Mouse (Mus musculus): ENCODE data around the gene H2-Oa.
A peak's percentile ranks its signal among the peaks of the same experiment; 100 is the strongest.

The H2-Oa gene

GRCm38 (mm10) chr17:34122188-34122984, 30.2 kb downstream of the H2-Oa start, which contains the start of gene Brd2:
Brd2 (minus strand) TSS chr17:34122634.
- DNase-seq (ENCODE audit: low spot score), result peak; percentile 97

- DNase-seq (ENCODE audit: low spot score), result no peak
Measured at GRCm38 (mm10) chr17:34123111-34123510, 31.0 kb downstream of the H2-Oa start.

- no peak for DNase-seq (ENCODE audit: low spot score)
Measured at GRCm38 (mm10) chr17:34123518-34123917, 31.4 kb downstream of the H2-Oa start.

- DNase-seq (ENCODE audit: low spot score), result no peak
Measured at GRCm38 (mm10) chr17:34124649-34125048, 32.5 kb downstream of the H2-Oa start.

GRCm38 (mm10) chr17:34126826-34127420, 34.8 kb downstream of the H2-Oa start:
- no peak for DNase-seq (ENCODE audit: low spot score)

GRCm38 (mm10) chr17:34127475-34127874, 35.3 kb downstream of the H2-Oa start:
- DNase-seq (ENCODE audit: low spot score), result no peak

- DNase-seq (ENCODE audit: low spot score), result no peak
Measured at GRCm38 (mm10) chr17:34128264-34128937, 36.3 kb downstream of the H2-Oa start.

- no peak for DNase-seq (ENCODE audit: low spot score)
Measured at GRCm38 (mm10) chr17:34128944-34129791, 37.0 kb downstream of the H2-Oa start.

GRCm38 (mm10) chr17:34130073-34130947, 38.2 kb downstream of the H2-Oa start:
- DNase-seq (ENCODE audit: low spot score), result no peak

- no peak for DNase-seq (ENCODE audit: low spot score)
Measured at GRCm38 (mm10) chr17:34131911-34132310, 39.8 kb downstream of the H2-Oa start.

- DNase-seq (ENCODE audit: low spot score), result no peak
Measured at GRCm38 (mm10) chr17:34133289-34133688, 41.1 kb downstream of the H2-Oa start.

GRCm38 (mm10) chr17:34134451-34134850, 42.3 kb downstream of the H2-Oa start:
- no peak for DNase-seq (ENCODE audit: low spot score)

GRCm38 (mm10) chr17:34135297-34136224, 43.4 kb downstream of the H2-Oa start:
- peak; percentile 100 for DNase-seq (ENCODE audit: low spot score)

GRCm38 (mm10) chr17:34137601-34138000, 45.5 kb downstream of the H2-Oa start:
- DNase-seq (ENCODE audit: low spot score), result no peak

GRCm38 (mm10) chr17:34138655-34139054, 46.5 kb downstream of the H2-Oa start:
- no peak for DNase-seq (ENCODE audit: low spot score)

GRCm38 (mm10) chr17:34139416-34139815, 47.3 kb downstream of the H2-Oa start:
- peak; percentile 61 for DNase-seq (ENCODE audit: low spot score)

- DNase-seq (ENCODE audit: low spot score), result no peak
Measured at GRCm38 (mm10) chr17:34140240-34140639, 48.1 kb downstream of the H2-Oa start.

- no peak for DNase-seq (ENCODE audit: low spot score)
Measured at GRCm38 (mm10) chr17:34141448-34141847, 49.3 kb downstream of the H2-Oa start.

- no peak for DNase-seq (ENCODE audit: low spot score)
Measured at GRCm38 (mm10) chr17:34142456-34143010, 50.4 kb downstream of the H2-Oa start.

- peak; percentile 23 for DNase-seq (ENCODE audit: low spot score)
Measured at GRCm38 (mm10) chr17:34143033-34143432, 50.9 kb downstream of the H2-Oa start, which contains the start of gene H2-DMb2. H2-DMb2 (plus strand) TSS chr17:34143307.
